Mouse (Mus musculus) ZHBTc4 (cell line): ENCODE results near the gene Plekhg3.

Experiments
- DNase-seq: peaks from one replicate; pipeline ENCODE4 v3.0.0-alpha.2; 2011; ENCODE audit warnings: low read depth, low spot score

Plekhg3 gene

DNA sequence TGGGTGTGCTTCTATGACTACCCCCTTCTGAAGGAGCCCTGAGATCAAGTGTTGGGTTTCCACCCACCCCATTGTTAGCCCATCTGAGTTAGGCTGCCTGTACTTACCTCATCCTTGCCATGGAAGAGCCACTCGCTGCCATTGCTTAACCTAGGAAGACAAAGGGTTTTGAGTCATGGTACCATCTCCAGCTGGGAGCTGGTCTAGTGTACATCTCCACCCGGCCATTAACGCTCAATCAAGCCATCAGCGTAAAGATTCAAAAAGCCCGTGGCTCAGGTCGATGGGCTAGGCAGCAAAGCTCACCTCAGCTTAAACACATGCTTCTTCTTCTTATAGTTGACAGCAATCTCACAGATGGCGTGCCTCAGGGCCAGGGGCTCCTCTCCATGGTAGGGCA is 52.8 kb downstream of the Plekhg3 start:
- DNase-seq = peak; percentile 62

GRCm38 (mm10) chr12:76585028-76585427 is 54.3 kb downstream of the Plekhg3 start:
- DNase-seq = peak; percentile 69

- DNase-seq = no peak
Measured at GRCm38 (mm10) chr12:76587357-76587756, 56.7 kb downstream of the Plekhg3 start.

- no peak for DNase-seq
Measured at GRCm38 (mm10) chr12:76589531-76589930, 58.8 kb downstream of the Plekhg3 start.

- DNase-seq = no peak
Measured at GRCm38 (mm10) chr12:76591037-76591436, 60.3 kb downstream of the Plekhg3 start.

DNA sequence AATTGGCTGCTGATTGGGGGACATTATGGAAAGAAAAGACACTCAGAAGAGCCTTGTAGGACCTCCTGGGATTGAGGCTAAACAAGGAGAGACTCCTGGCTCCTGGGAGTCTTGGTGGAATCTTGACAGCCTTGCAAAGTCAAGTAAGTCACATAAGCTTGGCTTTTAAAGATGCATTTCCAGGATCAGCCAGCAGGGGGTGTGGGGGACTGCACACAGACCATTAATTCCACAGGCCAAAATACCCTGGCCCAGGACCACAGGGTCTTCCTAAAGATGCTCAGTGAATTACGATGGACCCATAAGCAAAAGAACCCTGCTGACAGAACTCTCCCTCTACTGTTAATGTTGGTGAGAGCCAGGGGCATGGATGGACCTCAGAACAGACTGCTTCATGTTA is 61.5 kb downstream of the Plekhg3 start:
- DNase-seq = peak; percentile 82

- DNase-seq = no peak
Measured at GRCm38 (mm10) chr12:76593254-76593653, 62.6 kb downstream of the Plekhg3 start.

GRCm38 (mm10) chr12:76593839-76594322 is 63.2 kb downstream of the Plekhg3 start:
- no peak for DNase-seq

GRCm38 (mm10) chr12:76594556-76594955 is 63.9 kb downstream of the Plekhg3 start:
- DNase-seq = no peak

- DNase-seq = no peak
Measured at GRCm38 (mm10) chr12:76595830-76596229, 65.1 kb downstream of the Plekhg3 start.

DNA sequence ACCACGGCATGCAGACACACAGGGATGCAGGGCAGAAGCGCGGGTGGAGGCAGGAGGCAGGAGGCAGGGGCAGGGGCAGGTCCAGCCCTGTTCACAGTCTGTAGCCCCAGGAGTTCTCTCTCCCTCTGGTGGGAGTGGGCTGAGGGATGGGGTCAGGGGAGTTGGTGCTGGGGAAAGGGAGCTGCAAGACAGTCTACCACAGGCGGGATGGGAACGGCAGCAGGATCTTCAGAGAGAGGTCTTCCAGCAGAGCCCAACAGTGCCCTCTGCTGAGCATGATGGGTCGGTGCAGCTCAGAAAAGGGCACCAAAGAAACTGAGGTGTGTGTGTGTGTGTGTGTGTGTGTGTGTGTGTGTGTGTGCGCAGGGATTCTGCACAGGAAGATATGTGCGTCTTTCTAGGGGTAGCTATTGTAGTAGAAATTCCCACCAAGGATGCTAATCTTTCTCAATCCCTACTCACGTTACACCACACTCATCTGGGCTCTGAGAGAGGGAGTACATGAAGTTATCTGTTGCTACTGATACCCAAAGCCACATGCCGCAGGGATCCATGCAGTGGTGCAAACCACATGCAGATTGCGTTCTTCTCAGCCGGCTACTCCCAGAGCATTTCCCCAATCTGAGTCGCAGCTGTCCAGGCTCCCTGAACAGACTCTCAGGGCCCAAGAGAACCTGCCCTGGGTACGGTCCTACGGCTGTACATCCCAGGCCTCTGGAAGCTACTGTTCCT is 65.8 kb downstream of the Plekhg3 start:
- DNase-seq = peak; percentile 85

DNA sequence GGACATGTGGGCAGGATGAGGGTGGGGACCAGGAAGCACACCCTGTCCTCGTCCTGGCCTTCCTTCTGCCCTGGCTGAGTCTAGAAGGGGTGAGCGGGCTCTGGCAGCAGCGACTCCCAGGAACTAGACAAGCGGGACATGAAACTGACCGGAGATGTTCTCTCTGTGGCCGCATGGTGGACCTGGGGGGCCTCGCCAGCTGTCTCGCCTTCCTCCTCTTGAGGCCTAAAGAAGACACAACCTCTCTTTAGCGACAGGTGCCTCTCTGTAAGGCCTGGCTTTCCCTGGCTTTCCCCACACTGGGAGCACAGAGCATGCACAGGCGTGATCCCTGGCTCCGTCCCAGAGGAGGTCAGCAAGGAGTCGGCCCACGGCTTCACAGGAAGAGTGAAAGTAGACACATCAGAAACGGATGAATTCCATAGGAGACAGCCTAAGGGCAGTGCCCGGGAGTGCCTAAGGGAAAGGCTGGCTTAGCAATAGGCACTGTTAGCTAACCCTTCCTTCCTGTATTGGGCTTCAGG is 66.9 kb downstream of the Plekhg3 start:
- DNase-seq = no peak

GRCm38 (mm10) chr12:76598196-76598928 is 67.7 kb downstream of the Plekhg3 start:
- no peak for DNase-seq

GRCm38 (mm10) chr12:76603779-76604178 is 73.1 kb downstream of the Plekhg3 start:
- no peak for DNase-seq

DNA sequence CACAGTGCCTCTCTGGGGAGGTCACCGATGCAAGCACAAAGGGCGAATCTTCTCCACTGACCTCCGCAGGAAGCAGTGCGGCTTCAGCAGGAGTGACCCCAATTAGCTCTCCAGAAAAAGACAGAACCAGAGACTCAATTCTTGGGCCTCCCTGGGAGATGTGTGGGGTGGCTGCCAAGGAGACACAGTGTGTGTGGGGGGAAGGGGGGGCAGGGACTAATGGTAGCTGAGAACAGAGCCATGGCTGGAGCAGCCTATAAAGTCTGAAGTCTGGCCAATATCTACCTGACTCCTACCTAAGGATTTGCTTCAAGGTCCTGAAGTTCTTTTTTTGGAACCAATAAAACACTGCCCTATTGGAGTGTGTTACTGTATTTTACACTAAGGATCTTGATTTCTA is 73.9 kb downstream of the Plekhg3 start:
- DNase-seq = no peak

- no peak for DNase-seq
Measured at GRCm38 (mm10) chr12:76605837-76606236, 75.1 kb downstream of the Plekhg3 start.

DNA sequence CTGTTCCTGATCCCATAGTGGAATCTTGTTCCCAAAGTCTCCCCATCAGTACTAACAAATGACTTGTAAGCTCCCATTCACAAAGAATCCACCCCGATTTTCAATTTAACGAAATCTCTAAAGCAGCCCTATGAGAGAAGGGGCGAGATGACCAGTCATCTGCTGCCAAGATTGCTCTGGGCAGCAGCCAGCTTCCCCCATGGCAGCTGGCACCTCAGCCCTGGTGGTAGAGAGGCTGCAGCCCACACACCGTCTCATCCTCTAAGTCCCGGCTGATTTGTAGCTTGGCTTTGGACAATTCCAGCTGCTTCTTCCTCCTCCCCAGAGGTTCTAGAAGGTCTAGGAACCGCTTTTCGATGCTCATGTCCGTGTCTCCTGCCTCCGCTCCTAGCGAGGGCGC is 77.5 kb downstream of the Plekhg3 start:
- DNase-seq = no peak

DNA sequence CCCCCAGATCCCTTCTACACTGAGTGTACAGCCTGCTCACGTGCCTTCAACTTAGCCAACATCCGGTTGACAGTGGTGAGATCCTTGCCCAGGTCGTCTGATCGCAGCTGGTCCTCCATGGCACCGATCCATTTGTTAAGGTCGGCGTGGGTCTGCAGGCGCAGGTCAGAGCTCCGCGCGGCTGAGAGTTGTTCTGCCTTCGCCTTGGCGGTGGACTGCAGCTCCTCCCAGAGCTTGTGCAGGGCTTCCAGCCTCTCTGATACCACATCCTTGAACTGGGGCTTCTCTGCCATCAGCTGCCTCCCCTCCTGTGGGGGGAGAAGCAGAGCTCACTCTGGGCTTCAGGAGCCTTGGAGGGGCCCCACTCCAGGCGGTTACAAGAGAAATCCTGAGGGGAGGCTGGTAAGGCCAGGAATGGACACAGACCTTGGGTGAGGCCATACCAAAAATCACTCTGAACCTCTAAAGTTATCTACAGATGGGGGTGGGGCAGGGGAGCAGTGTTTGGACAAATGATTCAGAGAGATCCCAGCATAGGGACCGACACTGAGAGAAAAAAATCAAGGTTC is 78.4 kb downstream of the Plekhg3 start:
- peak; percentile 43 for DNase-seq

- DNase-seq = no peak
Measured at GRCm38 (mm10) chr12:76612621-76613020, 81.9 kb downstream of the Plekhg3 start.

GRCm38 (mm10) chr12:76614868-76615579 is 84.3 kb downstream of the Plekhg3 start:
- no peak for DNase-seq

DNA sequence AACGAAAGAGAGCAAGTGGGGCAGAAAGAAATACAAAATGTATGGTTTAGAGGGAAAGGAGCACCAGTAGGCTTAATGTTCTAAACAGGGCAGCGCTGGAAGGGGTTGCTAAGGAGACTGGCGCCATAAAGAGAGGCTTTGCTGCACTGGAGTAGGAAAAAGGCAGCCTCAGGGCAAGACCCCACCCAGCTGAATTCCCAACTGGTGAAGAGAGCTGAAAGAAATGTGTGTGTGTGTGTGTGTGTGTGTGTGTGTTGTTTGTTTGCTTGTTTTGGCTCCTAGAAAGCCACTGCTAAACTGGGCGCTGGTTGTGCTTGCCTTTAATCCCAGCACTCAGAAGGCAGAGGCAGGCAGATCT is 84.9 kb downstream of the Plekhg3 start:
- DNase-seq = peak; percentile 72

DNA sequence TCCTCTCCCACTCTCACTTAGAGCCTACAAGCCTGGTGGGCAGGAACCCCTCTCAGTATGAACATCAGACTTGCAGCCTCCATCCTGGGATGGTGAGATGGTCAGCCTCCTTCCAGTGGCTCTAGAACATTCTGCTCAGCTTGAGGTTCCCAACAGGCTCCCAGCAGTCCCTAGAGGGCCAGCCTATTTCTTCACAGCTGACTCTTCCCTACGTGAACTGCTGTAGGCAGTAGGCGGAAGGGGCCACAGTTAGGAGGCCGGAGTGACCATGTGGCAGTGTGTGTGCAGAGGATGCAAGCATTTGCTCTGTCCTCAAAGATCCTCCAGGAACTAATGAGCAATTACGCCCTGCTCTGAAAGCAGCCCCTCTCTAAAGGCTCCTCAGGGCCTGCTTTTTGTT is 87.5 kb downstream of the Plekhg3 start:
- no peak for DNase-seq
